Mouse (Mus musculus) layer of hippocampus, adult 8-10 months (tissue): ENCODE results near the gene Macrod2. TPM values are rescaled to one million over a fixed set of nuclear protein-coding genes. Genes with fewer than 3 reads are reported as not detected.
A peak's percentile ranks its signal among the peaks of the same experiment; 100 is the strongest.

Experiments used
- DNase-seq, 2 experiments: peaks; one replicate each; pipeline ENCODE4 v3.0.0; 2022; ENCODE audit warnings: low spot score in 2 of 2
- total RNA-seq, 4 experiments: library from RNA; stranded (reverse); gene quantifications; 2 replicates each; pipeline ENCODE4 v1.2.4; 2022

Macrod2 gene
- total RNA-seq, 4 experiments from 2014 or later, result 48.3 to 54.4 (median 52.3) TPM

DNA sequence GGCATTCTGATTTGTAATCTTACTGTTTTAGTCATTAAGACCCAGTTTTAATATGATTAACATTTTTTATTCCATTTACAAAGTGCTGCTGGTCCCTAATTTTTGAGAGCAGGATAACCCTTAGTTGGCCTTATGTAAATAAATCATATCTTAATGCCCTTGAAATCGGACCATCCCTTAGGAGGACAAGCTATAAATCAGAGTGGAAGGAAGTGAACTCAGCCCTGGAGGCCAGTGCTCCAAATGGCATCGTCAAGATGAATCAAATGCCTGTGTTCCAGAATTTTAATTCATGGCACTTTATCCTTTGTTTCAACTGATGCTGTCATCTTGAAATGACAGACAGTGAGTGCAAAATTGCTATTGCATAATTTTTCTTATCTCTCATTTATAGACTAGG lies 1046.8 kb downstream of the Macrod2 start:
- no peak for DNase-seq

DNA sequence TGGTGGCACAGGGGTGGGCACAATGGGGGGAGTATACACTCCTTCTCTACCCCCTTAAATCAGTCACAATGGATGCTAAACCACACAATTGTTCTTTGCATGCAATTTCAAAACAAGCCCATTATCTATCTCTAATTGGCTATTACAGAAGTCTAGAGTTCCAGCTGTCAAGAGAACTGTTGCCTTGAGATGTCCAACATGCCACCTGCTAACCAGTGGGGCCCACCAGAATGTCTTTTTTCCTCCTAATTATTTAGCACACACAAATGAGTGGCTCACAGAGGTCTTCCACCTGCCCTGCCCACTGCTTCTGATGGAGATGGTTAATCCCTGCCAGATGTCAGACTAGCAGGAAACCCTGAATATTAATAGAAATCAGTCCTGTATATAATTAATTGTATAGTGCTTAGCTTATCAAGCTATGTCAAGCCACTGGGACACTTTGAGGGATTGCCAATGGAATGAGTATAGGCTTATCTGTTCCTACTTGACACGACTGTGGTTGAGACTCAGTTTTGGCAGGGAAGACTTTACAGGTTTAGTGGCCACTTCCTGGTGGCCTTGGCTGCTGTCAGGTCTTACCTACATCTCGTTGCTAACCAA lies 1054.1 kb downstream of the Macrod2 start:
- DNase-seq, result no peak

DNA sequence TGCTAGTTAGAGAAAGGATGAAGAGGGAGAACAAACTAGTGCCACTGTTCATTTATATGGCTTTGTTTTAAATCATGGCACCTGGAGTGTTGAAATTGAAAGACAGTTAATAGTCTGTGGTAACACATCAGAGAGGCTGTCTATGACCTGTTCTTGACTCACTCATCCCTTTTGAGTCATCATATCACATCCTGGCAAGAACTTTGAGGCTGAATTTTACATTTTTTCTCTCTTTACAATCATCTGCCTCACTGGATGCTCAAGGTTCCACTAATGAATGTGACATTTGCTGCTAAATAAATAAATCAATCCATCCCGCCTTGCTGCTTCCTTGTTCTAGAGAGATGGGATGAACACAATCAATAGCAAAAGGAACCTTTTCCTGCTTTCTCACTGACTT lies 1068.8 kb downstream of the Macrod2 start:
- no peak for DNase-seq

DNA sequence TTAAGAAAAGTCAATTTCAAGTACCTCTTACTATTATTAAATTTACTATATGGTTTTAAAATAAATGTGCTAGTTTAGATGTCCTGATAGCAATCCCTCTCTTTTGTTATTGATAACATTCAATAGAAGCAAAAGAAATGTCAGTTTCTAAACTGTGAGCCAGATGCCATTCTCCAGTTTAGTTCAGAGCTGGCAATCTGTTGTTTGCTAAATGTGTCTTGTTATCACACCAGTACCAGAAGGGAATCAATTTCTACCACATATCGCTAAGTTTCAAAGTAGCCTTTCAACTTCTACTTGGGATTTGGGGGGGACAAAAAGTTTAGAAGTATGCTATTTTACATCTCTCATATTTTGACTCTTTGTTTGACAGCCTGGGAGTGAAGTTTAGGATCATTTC lies 1077.7 kb downstream of the Macrod2 start:
- DNase-seq, result no peak

DNA sequence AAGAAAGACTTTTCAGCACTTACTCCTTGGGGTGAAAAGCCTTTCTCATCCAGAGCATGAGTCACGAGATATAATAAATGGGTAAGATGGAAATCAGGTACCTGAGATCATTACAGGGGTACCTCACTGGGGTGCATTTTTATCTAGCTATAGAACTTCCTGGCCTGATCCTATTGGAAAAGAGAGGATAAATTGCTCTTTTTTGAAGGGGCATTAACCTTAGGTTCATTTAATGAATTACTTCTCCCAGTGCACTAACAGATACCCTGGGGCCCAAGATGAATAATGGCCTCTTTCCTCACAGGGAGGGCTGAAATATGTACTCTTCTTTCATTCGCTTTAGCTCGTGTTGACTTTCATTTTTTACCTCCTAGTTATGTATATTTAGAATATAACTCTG lies 1082.5 kb downstream of the Macrod2 start:
- DNase-seq, result no peak

DNA sequence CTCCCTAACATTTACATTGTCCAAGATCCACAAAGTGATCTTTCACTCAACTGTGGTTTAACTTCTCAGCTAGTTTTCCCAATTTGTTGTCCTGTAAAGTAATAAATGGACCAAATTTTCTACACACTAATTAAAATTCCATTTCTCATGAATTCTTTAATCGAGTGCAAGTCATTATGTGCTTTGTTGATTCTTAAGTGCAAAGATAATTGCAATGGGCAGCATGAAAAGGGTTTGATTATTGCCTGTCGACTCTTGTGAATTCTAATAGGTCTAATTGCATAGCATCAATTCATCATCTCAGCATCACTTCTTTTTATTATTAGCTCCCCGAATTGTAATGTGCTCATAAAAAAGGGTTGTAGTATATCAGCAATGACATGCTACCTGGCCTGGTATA lies 1095.4 kb downstream of the Macrod2 start:
- DNase-seq, result no peak

DNA sequence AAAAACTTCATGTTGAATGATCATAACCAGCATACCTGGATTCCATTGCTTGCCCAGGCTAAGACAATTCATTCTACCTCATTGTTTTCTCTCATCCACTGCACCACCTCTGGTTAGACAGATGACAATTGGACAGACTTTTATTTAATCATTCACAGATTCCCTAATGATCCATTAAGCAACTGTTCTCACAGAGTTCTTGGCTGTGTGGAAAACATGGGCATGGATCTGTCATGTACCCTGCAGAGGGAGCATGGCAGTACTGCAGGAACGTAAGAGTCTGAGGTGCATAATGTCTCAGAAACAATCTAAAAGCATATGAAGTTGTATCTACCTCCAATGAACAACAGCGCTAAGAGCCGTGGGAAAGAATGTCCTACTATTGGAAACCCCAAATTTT lies 1110.3 kb downstream of the Macrod2 start:
- no peak for DNase-seq

DNA sequence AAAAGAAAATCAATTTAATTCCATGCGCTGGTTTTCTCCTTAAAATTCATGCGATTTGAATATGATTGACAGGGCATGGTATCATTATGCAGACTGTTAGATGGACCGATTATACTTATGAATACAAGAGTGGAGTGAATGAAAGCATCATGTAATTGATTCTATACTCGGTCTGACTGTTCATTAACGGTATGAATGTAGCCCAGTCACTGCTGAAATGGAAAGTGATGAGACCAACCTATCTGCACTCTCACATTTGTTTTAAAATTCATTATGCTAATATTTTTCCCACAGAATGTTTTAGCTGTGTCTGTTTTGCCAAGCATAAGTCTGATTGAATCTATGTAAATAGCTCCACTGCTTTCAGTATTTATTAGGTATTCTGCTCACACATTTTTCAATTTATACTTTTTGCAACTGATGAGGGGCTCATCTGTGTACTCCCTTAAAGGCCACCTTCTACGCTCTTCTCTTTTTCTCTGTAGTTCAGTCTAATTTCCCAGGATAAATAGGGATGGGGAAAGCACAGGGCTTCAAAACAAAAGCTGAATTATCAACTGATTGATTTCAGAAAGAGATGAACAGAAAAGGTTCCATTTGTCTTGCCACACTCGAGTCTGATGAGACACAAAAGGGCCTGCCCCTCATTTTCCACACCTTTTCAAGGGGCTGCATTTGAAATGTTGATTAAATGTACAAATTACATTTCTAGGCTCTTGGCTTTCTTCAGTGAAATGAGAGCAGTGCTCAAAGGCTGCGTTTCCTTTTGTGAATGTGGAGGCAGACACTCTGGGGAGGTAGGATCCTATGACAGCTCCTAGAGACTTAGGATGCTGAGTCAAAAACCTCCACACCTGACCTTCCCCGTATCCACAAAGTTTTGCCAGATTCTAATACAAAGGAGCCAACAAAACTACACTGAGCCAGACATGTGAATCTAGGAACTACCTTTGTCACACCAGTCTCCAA lies 1113.1 kb downstream of the Macrod2 start:
- no peak for DNase-seq

DNA sequence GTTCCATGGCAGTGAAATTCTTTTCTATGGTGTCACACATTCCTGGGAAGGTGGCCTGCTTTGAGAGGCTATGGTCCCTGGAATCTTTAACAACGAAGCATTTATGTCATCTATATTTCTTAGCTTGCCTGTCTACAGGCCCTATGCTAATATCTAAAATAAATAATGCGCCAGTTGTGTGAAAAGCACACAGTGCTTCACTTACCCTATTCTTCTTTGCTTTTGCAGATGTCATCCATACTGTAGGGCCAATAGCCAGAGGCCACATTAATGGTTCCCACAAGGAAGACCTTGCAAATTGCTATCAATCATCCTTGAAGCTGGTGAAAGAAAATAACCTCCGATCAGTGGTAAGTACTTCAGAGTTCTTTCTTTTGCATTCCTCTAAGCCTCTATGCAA lies 1119.9 kb downstream of the Macrod2 start:
- no peak for DNase-seq

DNA sequence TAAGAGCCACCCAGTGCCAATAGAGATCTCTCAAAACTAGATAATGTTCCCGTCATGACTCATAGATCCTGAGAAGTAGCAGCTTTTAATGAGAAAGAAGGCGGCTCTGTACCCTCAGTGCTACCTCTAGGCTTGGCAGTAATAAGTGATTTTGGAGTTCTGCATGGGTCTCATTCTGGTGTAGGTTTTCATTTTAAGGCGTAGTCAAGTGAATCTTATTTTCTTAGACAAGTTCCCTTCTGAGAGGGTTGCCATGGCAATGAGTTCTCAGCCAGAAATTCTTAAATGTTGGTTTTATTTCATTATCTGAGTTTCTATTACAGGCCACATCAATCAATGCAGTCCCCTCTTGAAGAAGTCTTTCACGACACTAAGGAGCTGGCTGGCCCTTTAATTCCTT lies 1127.0 kb downstream of the Macrod2 start:
- peak; percentile 5 to 8 for DNase-seq

DNA sequence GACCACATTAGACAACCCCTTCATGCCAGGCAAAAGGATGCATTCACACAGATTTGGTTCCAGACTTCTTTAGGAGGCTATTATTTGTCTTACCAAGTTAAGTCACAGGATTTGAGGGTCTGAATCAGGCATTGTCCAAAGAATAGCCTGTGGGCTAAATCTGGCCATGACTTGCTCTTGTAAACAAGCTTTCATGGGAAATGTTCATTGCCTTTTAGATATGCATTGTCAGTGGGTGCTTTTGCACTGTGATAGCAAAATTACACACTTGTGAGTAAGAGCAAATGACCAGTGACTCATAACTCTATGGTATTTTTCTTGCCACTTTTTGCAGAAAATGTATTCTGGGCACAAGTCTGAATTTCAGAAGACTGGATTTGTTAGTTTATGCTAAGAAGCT lies 1150.8 kb downstream of the Macrod2 start:
- DNase-seq, result no peak

DNA sequence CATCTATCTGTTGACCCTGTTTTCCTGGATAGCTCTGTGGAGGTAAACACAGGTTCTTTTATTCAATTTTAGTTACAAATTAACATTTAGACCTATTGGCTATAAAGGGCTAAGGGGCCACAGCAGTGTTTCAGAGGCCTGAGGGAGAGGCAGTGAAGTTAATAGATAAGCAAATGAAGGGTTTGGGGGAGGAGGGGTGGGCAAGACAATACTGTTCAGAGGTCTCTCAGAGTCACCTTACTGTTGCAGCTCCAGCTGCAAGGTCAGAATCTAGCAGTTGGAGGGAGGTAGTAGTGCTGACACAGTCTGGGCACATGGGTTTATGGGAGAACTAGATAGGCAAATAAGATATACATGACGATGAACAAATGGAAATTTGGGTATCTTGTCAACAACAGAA lies 1156.6 kb downstream of the Macrod2 start:
- DNase-seq, result no peak

DNA sequence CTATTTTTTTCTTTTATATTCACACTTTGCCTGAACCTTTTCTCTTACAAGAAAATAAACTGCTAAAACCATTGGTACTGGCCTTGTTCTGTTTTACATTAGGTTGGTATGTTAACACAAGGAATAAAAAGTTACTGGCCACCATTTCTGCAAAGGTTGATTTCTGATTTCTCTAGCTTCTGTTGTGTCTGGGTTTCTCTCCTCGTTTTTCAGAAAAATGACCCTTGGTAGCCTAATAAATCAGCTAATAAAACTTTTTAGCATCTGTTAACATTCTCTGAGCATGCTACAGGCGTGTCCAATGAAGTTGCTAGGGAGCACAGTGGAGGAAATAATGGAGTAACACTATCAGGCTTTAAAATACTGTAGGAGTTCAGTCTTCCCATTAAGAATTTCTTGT lies 1161.6 kb downstream of the Macrod2 start:
- no peak for DNase-seq

DNA sequence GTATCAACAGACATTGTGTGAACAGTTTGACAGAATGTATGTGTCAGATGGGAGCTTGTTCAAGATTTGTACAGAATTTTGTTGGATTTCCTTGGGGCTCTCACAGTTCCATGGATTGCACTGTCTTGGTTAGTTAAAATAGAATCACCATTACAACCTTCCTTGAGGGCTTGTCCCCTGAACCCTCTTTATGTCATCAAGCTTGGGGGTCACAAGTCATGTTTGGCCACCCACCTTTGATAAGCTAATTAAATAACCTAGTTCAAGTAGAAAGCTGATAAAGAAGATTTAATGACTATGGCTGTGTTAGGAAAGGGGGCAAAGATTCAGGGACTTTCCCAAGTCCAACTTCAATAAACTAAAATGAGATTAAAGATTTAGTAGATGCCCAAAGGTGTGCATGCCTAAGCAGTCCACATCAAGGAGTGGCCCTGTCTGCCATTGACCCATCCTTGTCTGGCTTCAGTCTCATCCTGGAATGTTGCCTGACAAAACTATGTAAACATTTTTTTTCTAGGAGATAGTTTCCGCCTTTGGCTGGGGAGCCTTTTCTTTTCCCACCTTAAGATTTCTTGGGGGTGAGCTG lies 1163.2 kb downstream of the Macrod2 start:
- no peak for DNase-seq

DNA sequence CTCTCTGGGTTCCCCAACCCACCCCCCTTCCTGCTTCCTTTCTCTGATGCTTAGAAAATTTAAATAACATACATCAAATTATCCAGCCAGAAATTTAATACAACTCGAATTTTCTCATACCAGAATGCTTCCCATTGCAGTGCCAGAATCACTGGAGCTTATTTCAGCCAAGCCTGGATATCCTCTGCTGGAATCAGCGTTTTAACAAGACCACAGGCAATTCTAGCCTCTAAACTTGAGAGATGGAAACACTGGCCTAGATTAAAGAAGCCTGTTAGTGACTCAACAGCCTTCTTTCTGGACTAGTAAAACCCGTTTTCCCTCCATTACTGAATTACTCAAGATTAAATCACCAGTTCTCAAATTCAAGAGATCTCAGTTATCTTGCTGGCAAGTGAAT lies 1170.9 kb downstream of the Macrod2 start:
- no peak for DNase-seq

DNA sequence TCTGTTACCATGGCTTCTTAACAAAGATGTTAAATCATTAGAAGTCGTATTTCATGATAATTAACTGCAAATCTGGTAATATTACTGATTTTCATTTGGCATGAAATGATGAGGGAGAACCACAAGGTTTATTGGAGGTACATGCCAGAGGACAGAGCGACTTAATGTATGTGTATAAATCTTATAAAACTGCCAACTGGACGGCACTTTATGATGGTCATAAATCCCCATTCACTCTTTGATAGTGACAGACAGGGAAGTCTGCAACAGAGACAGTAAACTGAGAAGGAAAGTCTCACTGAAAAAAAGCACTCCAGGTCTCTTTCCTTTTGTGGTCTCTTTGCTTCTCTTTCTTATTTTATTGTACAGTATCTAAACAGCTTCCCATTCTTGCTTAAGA lies 1176.3 kb downstream of the Macrod2 start:
- DNase-seq, result no peak

DNA sequence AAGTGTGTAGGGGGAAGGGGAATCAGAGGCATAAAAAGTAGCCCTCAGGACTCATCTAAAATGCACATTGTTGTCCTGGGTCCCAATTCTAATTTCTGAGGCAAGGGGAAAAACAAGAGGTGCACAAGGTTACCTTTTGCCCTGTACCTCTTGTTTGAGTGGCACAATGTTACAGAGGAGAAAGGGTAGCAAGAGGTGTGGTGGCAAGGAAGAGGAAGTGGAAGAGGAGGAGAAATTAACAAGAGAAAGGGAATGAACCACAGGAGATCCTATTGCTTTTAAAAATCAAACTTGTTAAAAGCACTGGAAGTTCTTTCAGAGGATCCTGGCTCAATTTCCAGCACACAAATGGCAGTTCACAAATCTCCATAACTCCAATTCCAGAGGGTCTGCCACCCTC lies 1183.1 kb downstream of the Macrod2 start:
- no peak for DNase-seq

DNA sequence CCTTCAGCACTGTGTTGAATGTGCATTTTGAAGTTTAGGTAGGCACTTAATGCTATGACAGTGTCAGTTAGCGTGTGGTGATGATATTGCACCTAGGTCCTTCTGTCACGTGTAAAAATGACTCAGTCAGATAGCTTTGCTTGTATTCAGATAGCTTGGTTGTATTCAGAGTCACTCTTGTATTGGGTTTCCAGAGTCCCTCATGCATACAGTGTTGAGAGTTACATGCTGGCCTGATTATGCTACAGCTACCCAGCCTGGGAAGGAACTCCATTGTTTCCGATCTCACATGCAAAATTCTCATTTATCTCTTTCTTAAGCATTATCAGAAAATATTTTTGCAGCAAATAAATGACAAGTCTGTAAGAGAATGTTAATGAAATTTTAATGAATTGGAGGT lies 1187.3 kb downstream of the Macrod2 start:
- DNase-seq, result no peak

DNA sequence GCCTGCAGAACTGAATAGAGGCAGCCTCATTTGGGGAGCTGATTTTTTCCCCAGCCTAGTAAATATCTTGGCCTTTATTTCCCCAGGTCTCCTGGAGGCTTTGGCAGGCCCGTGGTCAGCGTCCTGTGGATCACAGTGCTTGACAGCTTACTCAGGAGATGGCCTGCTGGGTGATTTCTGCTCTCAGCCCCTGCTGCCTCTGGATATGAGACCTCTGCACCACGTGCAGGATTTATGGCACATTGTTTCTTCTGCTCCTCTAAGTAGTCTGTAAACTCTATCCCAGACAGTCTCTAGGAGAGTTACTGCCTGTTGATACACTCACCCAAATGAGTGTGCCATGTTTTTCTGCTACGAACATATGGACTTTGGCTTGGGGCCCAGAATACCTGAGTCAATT lies 1187.8 kb downstream of the Macrod2 start:
- DNase-seq, result no peak

DNA sequence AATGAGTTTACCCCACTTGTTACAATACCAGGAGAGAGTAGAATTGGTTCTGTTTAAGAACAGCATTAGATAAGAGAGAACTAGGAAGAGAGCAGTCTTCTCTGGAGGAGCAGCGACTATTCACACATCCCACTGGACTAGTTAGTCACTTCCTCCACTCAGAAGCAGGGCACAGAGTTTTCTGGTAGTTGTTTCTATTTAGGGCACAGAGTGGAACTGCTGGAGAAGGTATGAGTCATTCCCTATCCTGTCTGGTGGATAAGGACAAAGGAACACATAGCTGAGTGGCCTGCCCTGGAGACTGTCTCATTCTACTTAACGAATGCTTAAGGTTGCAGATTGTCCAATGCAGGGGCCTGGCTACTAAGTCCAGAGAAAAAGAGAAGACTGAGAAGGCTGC lies 1192.2 kb downstream of the Macrod2 start:
- DNase-seq, result peak; percentile 3 to 23

DNA sequence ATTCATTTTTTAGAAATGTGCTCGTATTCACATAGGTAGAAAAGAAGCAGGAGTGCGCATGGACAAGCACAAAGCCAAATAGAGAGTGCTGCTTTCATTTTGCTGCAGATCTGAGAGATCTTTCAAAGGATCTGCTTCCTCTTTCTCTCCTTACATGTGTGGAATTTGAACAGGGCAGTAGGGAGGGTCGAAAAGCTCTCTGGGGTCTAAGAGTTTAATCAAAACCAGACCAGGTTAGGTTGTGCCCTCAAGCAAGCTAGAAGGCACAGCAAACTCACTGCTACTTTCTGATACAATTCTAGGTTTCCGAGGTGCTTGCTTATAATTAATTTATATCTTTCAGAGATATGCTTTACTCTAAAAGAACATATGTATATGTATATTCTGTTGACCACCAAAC lies 1196.2 kb downstream of the Macrod2 start:
- no peak for DNase-seq

DNA sequence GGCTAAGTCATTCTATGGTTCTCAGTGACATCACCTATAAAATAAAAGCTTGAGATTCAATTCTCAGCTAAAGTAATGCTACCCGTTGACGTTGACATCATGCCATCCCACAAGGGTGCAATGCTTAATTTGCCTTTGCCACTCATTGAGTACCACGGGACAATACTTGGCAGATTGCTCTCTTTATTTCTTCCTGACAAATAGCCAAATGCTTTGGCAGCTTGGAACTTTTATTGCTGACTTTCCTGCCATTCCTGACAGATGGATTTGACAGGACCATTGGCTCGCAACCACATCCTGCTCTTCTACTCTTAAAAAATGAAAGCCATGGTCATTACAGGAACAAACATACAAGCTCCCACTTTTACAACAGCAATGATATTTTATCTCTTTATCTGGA lies 1199.7 kb downstream of the Macrod2 start:
- no peak for DNase-seq

DNA sequence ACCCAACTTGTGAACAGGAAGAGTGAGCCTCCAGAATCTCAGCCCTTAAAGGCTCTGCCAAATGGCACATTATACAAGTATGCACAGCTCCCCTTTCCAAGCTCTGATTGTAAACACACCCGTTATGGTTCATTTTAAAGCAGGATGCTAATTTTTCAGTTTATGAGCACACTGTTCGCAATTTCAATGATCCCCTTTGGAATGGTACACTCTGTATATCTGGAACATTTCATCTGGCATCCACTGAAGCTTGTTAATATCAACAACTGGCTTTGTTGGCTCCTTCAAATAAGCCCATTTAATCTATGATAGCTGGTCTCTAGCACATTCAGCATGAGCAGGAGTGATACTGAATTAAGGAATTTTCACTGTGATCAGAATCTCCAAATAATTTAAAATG lies 1222.6 kb downstream of the Macrod2 start:
- peak in 1 of 2 experiments; percentile 6 for DNase-seq
